Mouse (Mus musculus) C2C12 (cell line): Measurements from ENCODE around the gene Itga11. TPM values are rescaled to one million over a fixed set of nuclear protein-coding genes. Genes with fewer than 3 reads are reported as not detected.

ENCODE experiments used
- H3K27me3 ChIP-seq: one replicate; pipeline ENCODE4 v1.6.1; 2011; ENCODE audit not compliant: control insufficient read depth, insufficient read depth, insufficient read length
- H3K36me3 ChIP-seq: one replicate; pipeline ENCODE4 v1.6.1; 2011; ENCODE audit not compliant: control insufficient read depth, insufficient read depth
- H3K4me3 ChIP-seq: one replicate; pipeline ENCODE4 v1.5.1; 2011; ENCODE audit warnings: mild to moderate bottlenecking, control low read depth; ENCODE audit not compliant: poor library complexity, insufficient read depth, severe bottlenecking
- H3K79me2 ChIP-seq: one replicate; pipeline ENCODE4 v1.6.1; 2011; ENCODE audit not compliant: control insufficient read depth, insufficient read depth
- H3K79me3 ChIP-seq: one replicate; pipeline ENCODE4 v1.6.1; 2011; ENCODE audit warnings: low read depth, control low read depth
- H3ac ChIP-seq: one replicate; pipeline ENCODE3; 2011; ENCODE audit warnings: low read depth; ENCODE audit not compliant: control insufficient read depth, insufficient read length
- CEBPB ChIP-seq: IDR thresholded peaks from one replicate; pipeline ENCODE4 v1.6.1; 2011; ENCODE audit warnings: low read depth, mild to moderate bottlenecking, control low read depth, moderate library complexity
- CTCF ChIP-seq: IDR thresholded peaks from one replicate; pipeline ENCODE4 v1.5.1; 2011; ENCODE audit not compliant: control insufficient read depth, insufficient read depth, insufficient read length
- FOSL1 ChIP-seq: IDR thresholded peaks from one replicate; pipeline ENCODE4 v1.8.0; 2011; ENCODE audit warnings: mild to moderate bottlenecking, low read length; ENCODE audit not compliant: poor library complexity, insufficient read depth, severe bottlenecking
- MAX ChIP-seq: IDR thresholded peaks from one replicate; pipeline ENCODE4 v1.6.1; 2011; ENCODE audit warnings: mild to moderate bottlenecking, control low read depth
- MYOD1 ChIP-seq: IDR thresholded peaks from one replicate; pipeline ENCODE4 v1.6.1; 2011; ENCODE audit warnings: low read depth; ENCODE audit not compliant: control insufficient read depth, insufficient read length
- MYOG ChIP-seq: IDR thresholded peaks from one replicate; pipeline ENCODE4 v1.6.1; 2011; ENCODE audit not compliant: control insufficient read depth, insufficient read length; ENCODE audit errors: extremely low read depth
- USF1 ChIP-seq: IDR thresholded peaks from one replicate; pipeline ENCODE4 v1.6.1; 2011; ENCODE audit warnings: low read depth, mild to moderate bottlenecking, control low read depth, moderate library complexity
- polyA plus RNA-seq: library from polyadenylated mRNA; unstranded; fragments of >200 nt; fragmentation: generic; extraction: Trizol; gene quantifications from one replicate; pipeline ENCODE4 v1.2.1, GENCODE M21; 2012; ENCODE audit warnings: missing spikeins

Itga11 gene
- polyA plus RNA-seq, 1 experiment = 0.14 TPM

- TF ChIP-seq MYOD1 = no peak
- no peak for TF ChIP-seq MYOG
- TF ChIP-seq CTCF = no peak
- H3K36me3 ChIP-seq = no peaks in the 10 kb centered on the region
- no peaks in the 10 kb centered on the region for H3K79me2 ChIP-seq
- no peak overlapping the region for H3ac ChIP-seq
- H3K27me3 ChIP-seq = no peaks in the 10 kb centered on the region
- no peaks in the 10 kb centered on the region for H3K79me3 ChIP-seq
- no peak overlapping the region for H3K4me3 ChIP-seq
Observed at GRCm38 (mm10) chr9:62767464-62767863, 89.8 kb downstream of the Itga11 start.

DNA sequence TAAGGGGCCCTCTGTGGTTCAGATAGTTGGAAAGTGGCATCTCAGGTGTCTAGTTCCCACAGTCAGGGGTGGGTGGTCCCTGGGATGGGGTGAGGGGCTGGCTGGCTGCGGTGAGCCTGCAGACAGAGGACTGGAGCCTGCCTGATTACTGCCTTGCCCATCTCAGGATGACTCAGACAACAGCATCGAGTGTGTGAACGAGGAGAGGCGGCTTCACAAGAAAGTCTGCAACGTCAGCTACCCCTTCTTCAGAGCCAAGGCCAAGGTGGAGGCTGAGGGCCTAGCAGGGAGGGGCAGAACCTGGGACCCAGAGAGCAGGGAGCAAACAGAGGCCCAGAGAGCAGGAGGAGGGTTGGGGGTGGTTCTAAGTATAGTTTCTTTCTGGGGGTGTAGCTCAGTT is 90.7 kb downstream of the Itga11 start:
- TF ChIP-seq MAX (no peak), MYOG (no peak), MYOD1 (no peak), CEBPB (no peak), CTCF (no peak), USF1 (no peak), FOSL1 (no peak)
- Histone ChIP-seq H3K27me3 (no peaks in the 10 kb centered on the region), H3K4me3 (no peak overlapping the region), H3K79me2 (no peaks in the 10 kb centered on the region), H3K79me3 (no peaks in the 10 kb centered on the region), H3K36me3 (no peaks in the 10 kb centered on the region), H3ac (no peak overlapping the region)

GRCm38 (mm10) chr9:62772746-62773145 is 95.1 kb downstream of the Itga11 start:
- TF ChIP-seq FOSL1 = no peak
- Histone ChIP-seq H3K79me3 (no peaks in the 10 kb centered on the region), H3K4me3 (no peak overlapping the region), H3K36me3 (no peaks in the 10 kb centered on the region), H3K79me2 (no peaks in the 10 kb centered on the region), H3ac (no peak overlapping the region), H3K27me3 (no peaks in the 10 kb centered on the region)

GRCm38 (mm10) chr9:62775464-62775863 is 97.8 kb downstream of the Itga11 start:
- H3ac ChIP-seq = no peak overlapping the region
- H3K36me3 ChIP-seq = no peaks in the 10 kb centered on the region
- no peaks in the 10 kb centered on the region for H3K79me3 ChIP-seq
- H3K79me2 ChIP-seq = no peaks in the 10 kb centered on the region
- no peak overlapping the region for H3K4me3 ChIP-seq
- no peaks in the 10 kb centered on the region for H3K27me3 ChIP-seq
- TF ChIP-seq FOSL1 = no peak
- no peak for TF ChIP-seq MAX
- TF ChIP-seq MYOD1 = no peak
- TF ChIP-seq USF1 = no peak
- no peak for TF ChIP-seq MYOG
- no peak for TF ChIP-seq CEBPB
- no peak for TF ChIP-seq CTCF

DNA sequence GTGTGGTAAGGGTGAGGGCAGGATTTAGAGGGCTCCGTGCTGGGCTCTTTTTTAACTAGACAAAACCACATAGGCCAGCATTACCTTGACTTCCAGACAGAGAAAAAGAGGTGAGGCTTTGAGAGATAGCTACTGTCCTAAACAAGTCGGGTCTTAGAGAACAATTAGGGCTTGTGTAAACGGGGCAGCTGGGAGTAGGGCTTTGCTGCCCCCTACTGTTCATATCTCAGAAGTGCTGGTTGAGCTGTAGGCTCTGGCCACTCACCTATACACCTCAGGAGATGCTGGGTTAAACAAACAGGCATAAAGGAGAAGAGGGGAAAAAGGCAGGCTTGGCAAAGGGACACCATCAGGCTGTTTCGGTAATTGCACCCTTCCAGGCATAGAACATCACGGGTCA is 99.8 kb downstream of the Itga11 start:
- Histone ChIP-seq H3K4me3 (no peak overlapping the region), H3K79me3 (no peaks in the 10 kb centered on the region), H3K27me3 (no peaks in the 10 kb centered on the region), H3K36me3 (no peaks in the 10 kb centered on the region), H3ac (no peak overlapping the region), H3K79me2 (no peaks in the 10 kb centered on the region)
- TF ChIP-seq MYOD1 = no peak
- TF ChIP-seq CTCF = peak; percentile 47

- TF ChIP-seq FOSL1 (no peak), CTCF (no peak), MYOG (no peak), MYOD1 (no peak), USF1 (no peak), MAX (no peak)
- Histone ChIP-seq H3K27me3 (no peaks in the 10 kb centered on the region), H3K36me3 (no peaks in the 10 kb centered on the region), H3ac (no peak overlapping the region), H3K79me2 (no peaks in the 10 kb centered on the region), H3K79me3 (no peaks in the 10 kb centered on the region), H3K4me3 (no peak overlapping the region)
Observed at GRCm38 (mm10) chr9:62778721-62779120, 101.1 kb downstream of the Itga11 start.

GRCm38 (mm10) chr9:62781965-62782364 is 104.3 kb downstream of the Itga11 start:
- TF ChIP-seq CTCF (no peak), FOSL1 (no peak), CEBPB (no peak), MAX (no peak), MYOD1 (no peak), USF1 (no peak), MYOG (no peak)
- no peaks in the 10 kb centered on the region for H3K79me3 ChIP-seq
- H3ac ChIP-seq = no peak overlapping the region
- H3K36me3 ChIP-seq = no peaks in the 10 kb centered on the region
- H3K27me3 ChIP-seq = no peaks in the 10 kb centered on the region
- H3K79me2 ChIP-seq = no peaks in the 10 kb centered on the region
- no peak overlapping the region for H3K4me3 ChIP-seq
